Mouse (Mus musculus) E14TG2a.4 (cell line): ENCODE measurements around the gene Fbp1.

ENCODE experiments used
- CTCF ChIP-seq: conservative IDR thresholded peaks from 2 replicates; pipeline ENCODE4 v1.5.1; 2014; ENCODE audit warnings: low read length
- POU5F1 ChIP-seq: IDR thresholded peaks from 2 replicates; pipeline ENCODE4 v1.6.1; 2014; ENCODE audit warnings: low read length, borderline replicate concordance

DNA sequence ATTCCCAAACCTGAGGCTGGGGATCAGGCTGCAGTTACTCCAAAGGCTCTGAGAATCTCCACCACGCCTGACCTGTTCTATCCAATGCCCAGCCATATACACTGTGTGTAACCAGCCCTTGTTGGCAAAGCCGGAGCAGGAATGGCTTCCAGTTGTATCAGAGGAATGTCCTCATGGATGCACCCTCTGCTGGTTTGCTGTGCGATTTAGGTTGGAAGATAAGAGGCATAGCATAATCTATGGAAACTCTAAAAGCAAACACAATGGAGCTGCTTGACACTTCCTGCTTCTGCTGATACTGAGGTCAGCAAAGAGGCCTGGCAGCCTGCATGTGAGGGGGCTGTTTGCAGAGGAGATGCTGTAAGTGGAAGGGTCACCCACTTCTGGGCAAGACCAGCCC, 25.2 kb downstream of the Fbp1 start:
- TF ChIP-seq CTCF (no peak), POU5F1 (no peak)
